Mouse (Mus musculus) hindbrain, embryonic 12.5 days (tissue): Measurements from ENCODE around the gene Ptpn14. TPM values are rescaled to one million over a fixed set of nuclear protein-coding genes. Genes with fewer than 3 reads are reported as not detected.

ENCODE experiments used
- ATAC-seq: fragments of 200-750 bp; cut with Nextera tagmentation; 2 replicates; pipeline ENCODE4 v1.8.0; 2017; ENCODE audit warnings: moderate TSS enrichment; ENCODE audit not compliant: low FRiP score
- H3K27ac ChIP-seq: fragments of 300-500 bp; sonication (generic); 2 replicates; pipeline ENCODE4 v1.5.1; 2016; ENCODE audit warnings: mild to moderate bottlenecking
- H3K27me3 ChIP-seq: fragments of 300-500 bp; sonication (generic); 2 replicates; pipeline ENCODE4 v1.6.1; 2016; ENCODE audit warnings: mild to moderate bottlenecking
- H3K36me3 ChIP-seq: fragments of 300-500 bp; sonication (generic); 2 replicates; pipeline ENCODE4 v1.6.1; 2016; ENCODE audit warnings: mild to moderate bottlenecking
- H3K4me1 ChIP-seq: fragments of 300-500 bp; sonication (generic); 2 replicates; pipeline ENCODE4 v1.6.1; 2016
- H3K4me2 ChIP-seq: fragments of 300-500 bp; sonication (generic); replicated peaks from 2 replicates; pipeline ENCODE4 v1.6.1; 2016; ENCODE audit warnings: mild to moderate bottlenecking
- H3K4me3 ChIP-seq: fragments of 300-500 bp; sonication (generic); 2 replicates; pipeline ENCODE4 v1.5.1; 2016; ENCODE audit warnings: mild to moderate bottlenecking
- H3K9ac ChIP-seq: fragments of 300-500 bp; sonication (generic); 2 replicates; pipeline ENCODE4 v1.6.1; 2016; ENCODE audit warnings: mild to moderate bottlenecking, moderate library complexity
- H3K9me3 ChIP-seq: fragments of 300-500 bp; sonication (generic); replicated peaks from 2 replicates; pipeline ENCODE4 v1.6.1; 2016; ENCODE audit warnings: mild to moderate bottlenecking
- WGBS: fragments of 180-500 bp; shearing (Covaris S2); methylation state at CpG from one replicate; pipeline ENCODE4 v1.1.7; 2016; 5-methylcytosine and 5-hydroxymethylcytosine counted together
- polyA plus RNA-seq: library from polyadenylated mRNA; unstranded; fragments of >200 nt; fragmentation: Nextera tagmentation; extraction: Ambion mirVana; gene quantifications from 2 replicates; pipeline ENCODE4 v1.2.1, GENCODE M21; 2016

Gene Ptpn14
- polyA plus RNA-seq, 1 experiment from 2014 or later, result 7.6 TPM

DNA sequence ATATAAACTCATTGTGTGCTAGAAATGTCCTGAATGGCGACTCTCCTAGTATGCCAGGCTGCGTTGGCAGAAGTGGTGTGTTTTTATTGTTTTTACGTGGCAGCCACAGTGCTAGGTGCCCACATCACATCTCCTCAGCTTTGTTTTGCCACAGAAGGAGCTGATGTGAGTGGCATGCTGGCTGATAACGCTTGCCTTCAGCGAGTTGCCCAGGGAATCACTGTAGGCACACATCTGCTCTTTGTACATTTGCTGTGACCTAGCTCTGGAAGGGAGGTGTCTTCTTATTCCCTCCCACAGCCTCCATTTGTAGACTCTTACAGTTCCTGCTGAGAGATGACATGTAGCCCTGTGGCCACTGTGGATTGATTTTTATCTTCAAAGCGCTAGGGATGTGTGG lies 24.2 kb downstream of the Ptpn14 start:
- Histone ChIP-seq H3K4me2 (no peak overlapping the region), H3K4me1 (peaks cover 16% of the 10 kb centered on the region), H3K27ac (no peak overlapping the region), H3K36me3 (no peaks in the 10 kb centered on the region), H3K4me3 (no peak overlapping the region), H3K9ac (no peak overlapping the region), H3K9me3 (no peaks in the 10 kb centered on the region), H3K27me3 (no peaks in the 10 kb centered on the region)
- ATAC-seq, result no peak
- WGBS, result 75% methylated on average over 6 of the region's 6 CpGs

GRCm38 (mm10) chr1:189755072-189755471 lies 27.0 kb downstream of the Ptpn14 start:
- Histone ChIP-seq H3K9ac (no peak overlapping the region), H3K36me3 (no peaks in the 10 kb centered on the region), H3K27me3 (no peaks in the 10 kb centered on the region), H3K4me3 (no peak overlapping the region), H3K4me1 (peaks cover 21% of the 10 kb centered on the region), H3K27ac (no peak overlapping the region), H3K9me3 (no peaks in the 10 kb centered on the region), H3K4me2 (no peak overlapping the region)
- 36% methylated on average over 8 of the region's 8 CpGs for WGBS
- ATAC-seq, result no peak

GRCm38 (mm10) chr1:189756306-189757053 lies 28.4 kb downstream of the Ptpn14 start:
- Histone ChIP-seq H3K36me3 (no peaks in the 10 kb centered on the region), H3K9me3 (no peaks in the 10 kb centered on the region), H3K27ac (0 out of 2 replicates have a peak overlapping the region, but pooled peaks have one; percentile 7), H3K4me2 (no peak overlapping the region), H3K27me3 (no peaks in the 10 kb centered on the region), H3K9ac (no peak overlapping the region), H3K4me3 (no peak overlapping the region), H3K4me1 (peaks cover 22% of the 10 kb centered on the region)
- ATAC-seq, result no peak
- WGBS, result 42% methylated on average over 19 of the region's 19 CpGs

DNA sequence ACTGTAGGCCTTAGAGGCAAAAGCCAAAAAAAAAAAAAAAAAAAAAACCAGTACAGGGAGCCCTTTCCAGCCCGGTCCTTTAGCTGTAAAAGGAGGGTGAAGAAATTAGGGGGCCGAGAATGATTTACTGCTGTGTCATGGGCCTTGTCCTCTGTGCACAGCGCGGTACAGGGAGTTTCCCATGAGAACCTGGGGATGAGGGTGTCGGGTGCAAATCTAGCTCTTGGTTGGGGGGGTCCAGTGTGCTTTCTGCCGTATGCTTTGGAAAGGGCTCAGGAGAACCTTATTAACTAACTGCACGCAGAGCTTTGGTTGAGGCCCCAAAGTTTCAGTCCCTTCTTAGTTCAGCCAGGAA lies 29.0 kb downstream of the Ptpn14 start:
- no peaks in the 10 kb centered on the region for H3K27me3 ChIP-seq
- 62% methylated on average over 7 of the region's 7 CpGs for WGBS
- H3K27ac ChIP-seq, result no peak overlapping the region
- H3K9me3 ChIP-seq, result no peaks in the 10 kb centered on the region
- no peak overlapping the region for H3K9ac ChIP-seq
- H3K4me1 ChIP-seq, result peaks cover 24% of the 10 kb centered on the region
- no peak for ATAC-seq
- H3K4me2 ChIP-seq, result no peak overlapping the region
- H3K4me3 ChIP-seq, result no peak overlapping the region
- H3K36me3 ChIP-seq, result no peaks in the 10 kb centered on the region

- ATAC-seq, result no peak
- no peaks in the 10 kb centered on the region for H3K36me3 ChIP-seq
- no peak overlapping the region for H3K4me2 ChIP-seq
- H3K4me1 ChIP-seq, result peaks cover 23% of the 10 kb centered on the region
- no peak overlapping the region for H3K4me3 ChIP-seq
- H3K9ac ChIP-seq, result no peak overlapping the region
- no peaks in the 10 kb centered on the region for H3K27me3 ChIP-seq
- no peaks in the 10 kb centered on the region for H3K9me3 ChIP-seq
- WGBS, result 14% methylated on average over 6 of the region's 6 CpGs
- H3K27ac ChIP-seq, result no peak overlapping the region
Measured at GRCm38 (mm10) chr1:189761581-189762021, 33.5 kb downstream of the Ptpn14 start.

DNA sequence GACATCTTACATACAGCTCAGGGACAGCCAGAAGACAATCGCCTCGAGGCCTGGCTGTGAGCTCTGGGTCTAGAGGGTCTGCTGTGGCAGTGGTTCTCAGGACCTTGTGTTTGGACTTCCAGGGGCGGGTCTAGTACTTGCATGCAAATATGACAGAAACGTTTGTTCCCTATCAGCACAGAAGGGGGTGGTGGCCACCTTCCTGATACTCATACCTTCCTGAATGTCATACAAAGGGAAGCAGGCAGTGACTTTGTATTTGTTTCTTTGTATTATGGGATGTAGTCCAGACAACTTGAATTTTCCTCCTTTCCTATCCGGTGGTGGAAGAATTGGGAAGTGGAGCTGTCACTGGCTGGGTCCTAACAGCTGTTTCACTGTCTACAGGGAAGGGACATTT lies 36.2 kb downstream of the Ptpn14 start:
- no peak overlapping the region for H3K4me3 ChIP-seq
- no peak for ATAC-seq
- WGBS, result 79% methylated on average over 5 of the region's 5 CpGs
- no peaks in the 10 kb centered on the region for H3K9me3 ChIP-seq
- H3K27ac ChIP-seq, result no peak overlapping the region
- peaks cover 21% of the 10 kb centered on the region; the same call in 1 of the 2 replicates for H3K4me1 ChIP-seq
- no peaks in the 10 kb centered on the region for H3K27me3 ChIP-seq
- no peak overlapping the region for H3K4me2 ChIP-seq
- H3K36me3 ChIP-seq, result no peaks in the 10 kb centered on the region
- no peak overlapping the region for H3K9ac ChIP-seq

DNA sequence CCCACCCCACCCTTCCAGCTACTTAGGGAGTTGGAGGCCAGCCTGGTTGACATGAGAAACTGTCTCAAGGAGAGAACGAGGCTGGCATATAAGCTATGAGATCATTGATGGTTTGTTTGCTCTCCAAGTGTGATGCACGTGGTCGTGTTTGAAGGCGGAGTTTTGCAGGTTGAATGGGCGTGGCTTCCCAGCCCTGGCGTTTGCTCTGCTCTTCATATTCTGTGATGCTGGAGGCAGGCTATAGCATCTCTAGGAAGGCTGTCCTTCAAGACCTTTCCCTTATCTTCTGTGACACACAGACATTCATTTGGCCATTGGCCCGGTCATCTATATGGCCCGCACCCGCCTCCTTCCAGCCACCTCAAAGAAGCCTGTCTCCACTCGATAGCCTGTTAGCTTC lies 39.1 kb downstream of the Ptpn14 start:
- no peaks in the 10 kb centered on the region for H3K27me3 ChIP-seq
- H3K36me3 ChIP-seq, result no peaks in the 10 kb centered on the region
- no peak for ATAC-seq
- H3K4me2 ChIP-seq, result no peak overlapping the region
- H3K9me3 ChIP-seq, result no peaks in the 10 kb centered on the region
- H3K9ac ChIP-seq, result no peak overlapping the region
- WGBS, result 73% methylated on average over 10 of the region's 10 CpGs
- peaks cover 18% of the 10 kb centered on the region; the same call in 1 of the 2 replicates for H3K4me1 ChIP-seq
- H3K4me3 ChIP-seq, result no peak overlapping the region
- H3K27ac ChIP-seq, result no peak overlapping the region

DNA sequence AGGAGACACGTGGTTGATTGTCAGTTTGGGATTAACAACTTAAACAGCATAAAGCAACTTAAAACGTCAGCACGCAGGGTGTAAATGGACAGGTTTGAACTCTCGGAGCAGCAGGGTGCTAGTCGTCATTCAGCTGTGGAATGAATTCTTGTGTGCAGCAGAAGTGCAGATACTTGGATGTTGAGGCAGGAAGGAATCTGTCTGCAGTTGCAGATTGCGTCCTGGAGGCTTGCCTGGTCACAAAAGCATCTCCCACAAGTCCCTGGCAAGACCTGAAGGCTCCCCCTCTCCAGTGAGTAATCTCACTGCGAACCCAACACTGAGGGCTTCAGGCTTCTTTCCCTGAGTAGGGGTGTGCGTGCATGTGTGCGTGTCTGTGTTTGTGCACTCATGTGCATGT lies 39.8 kb downstream of the Ptpn14 start:
- H3K27me3 ChIP-seq, result no peaks in the 10 kb centered on the region
- ATAC-seq, result no peak
- H3K4me1 ChIP-seq, result peaks cover 18% of the 10 kb centered on the region; the same call in 1 of the 2 replicates
- no peak overlapping the region for H3K4me3 ChIP-seq
- no peaks in the 10 kb centered on the region for H3K9me3 ChIP-seq
- H3K9ac ChIP-seq, result no peak overlapping the region
- no peak overlapping the region for H3K27ac ChIP-seq
- H3K4me2 ChIP-seq, result no peak overlapping the region
- no peaks in the 10 kb centered on the region for H3K36me3 ChIP-seq
- WGBS, result 66% methylated on average over 9 of the region's 9 CpGs

DNA sequence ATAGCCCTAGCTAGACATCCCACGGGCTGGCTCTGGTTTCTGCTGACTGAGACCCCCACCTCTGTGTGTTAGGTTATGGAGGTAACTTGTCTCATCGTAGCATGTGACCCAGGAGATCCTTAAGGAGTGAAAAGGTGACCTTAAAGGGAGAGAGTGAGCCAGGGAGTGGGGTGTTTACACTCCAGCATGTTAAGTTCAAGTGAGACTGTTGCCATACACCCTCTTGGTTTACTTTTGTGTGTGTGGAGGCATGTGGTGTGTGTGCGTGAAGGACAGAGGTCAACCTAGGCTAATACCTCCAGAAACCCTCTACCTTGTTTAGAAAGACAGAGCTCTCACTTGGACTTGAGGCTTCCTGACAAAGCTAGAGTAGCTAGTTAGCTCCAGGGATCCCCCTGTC lies 42.4 kb downstream of the Ptpn14 start:
- Histone ChIP-seq H3K36me3 (no peaks in the 10 kb centered on the region), H3K27ac (no peak overlapping the region), H3K4me2 (no peak overlapping the region), H3K4me3 (no peak overlapping the region), H3K4me1 (peaks cover 9% of the 10 kb centered on the region; the same call in 1 of the 2 replicates), H3K27me3 (no peaks in the 10 kb centered on the region), H3K9ac (no peak overlapping the region), H3K9me3 (no peaks in the 10 kb centered on the region)
- WGBS, result 87% methylated on average over 3 of the region's 3 CpGs
- ATAC-seq, result no peak

DNA sequence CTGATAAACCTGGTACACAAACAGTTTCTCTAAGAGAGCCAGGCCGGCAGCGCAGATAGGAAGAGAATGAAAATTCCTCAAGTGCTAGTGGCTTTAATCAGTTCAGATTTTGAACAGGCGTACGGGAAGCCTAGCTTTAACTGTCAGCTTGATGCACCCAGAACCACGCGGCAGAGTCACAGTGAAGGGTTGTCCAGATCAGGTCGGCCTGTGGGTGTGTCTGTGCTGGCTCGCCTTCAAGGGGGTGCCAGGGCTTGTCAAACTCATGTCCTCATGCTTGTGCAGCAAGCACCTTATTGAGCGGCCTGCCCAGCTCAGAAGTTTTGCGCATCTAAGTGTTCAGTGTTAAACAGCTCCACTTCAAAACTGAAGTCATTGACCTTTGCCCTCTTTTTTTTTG lies 44.6 kb downstream of the Ptpn14 start:
- Histone ChIP-seq H3K4me2 (no peak overlapping the region), H3K9ac (no peak overlapping the region), H3K9me3 (no peaks in the 10 kb centered on the region), H3K4me3 (no peak overlapping the region), H3K36me3 (no peaks in the 10 kb centered on the region), H3K4me1 (peaks cover 11% of the 10 kb centered on the region; the same call in 1 of the 2 replicates), H3K27me3 (no peaks in the 10 kb centered on the region), H3K27ac (no peak overlapping the region)
- WGBS, result 86% methylated on average over 10 of the region's 10 CpGs
- ATAC-seq, result no peak

DNA sequence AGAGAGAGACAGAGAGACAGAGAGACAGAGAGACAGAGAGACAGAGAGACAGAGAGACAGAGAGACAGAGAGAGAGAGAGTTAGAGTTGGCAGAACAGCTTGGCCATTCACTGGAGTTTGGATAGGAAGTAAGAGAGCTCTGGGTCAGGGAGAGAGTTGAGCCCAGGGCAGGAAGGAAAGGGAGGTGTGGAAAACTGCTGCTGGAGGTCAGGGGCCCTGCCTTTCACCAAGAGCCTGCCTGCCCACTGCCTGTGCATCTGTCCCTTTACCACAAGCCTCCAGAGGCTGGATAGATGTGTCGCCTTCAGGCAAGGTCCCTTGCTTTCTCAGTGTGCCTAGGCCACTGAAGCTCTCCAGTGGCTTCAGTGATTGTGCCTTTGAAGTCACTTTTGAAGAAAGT lies 46.7 kb downstream of the Ptpn14 start:
- Histone ChIP-seq H3K27ac (no peak overlapping the region), H3K27me3 (no peaks in the 10 kb centered on the region), H3K4me3 (no peak overlapping the region), H3K9me3 (no peaks in the 10 kb centered on the region), H3K36me3 (no peaks in the 10 kb centered on the region), H3K4me1 (peaks cover 20% of the 10 kb centered on the region), H3K9ac (no peak overlapping the region), H3K4me2 (no peak overlapping the region)
- 67% methylated on average over 1 of the region's 1 CpGs for WGBS
- no peak for ATAC-seq

DNA sequence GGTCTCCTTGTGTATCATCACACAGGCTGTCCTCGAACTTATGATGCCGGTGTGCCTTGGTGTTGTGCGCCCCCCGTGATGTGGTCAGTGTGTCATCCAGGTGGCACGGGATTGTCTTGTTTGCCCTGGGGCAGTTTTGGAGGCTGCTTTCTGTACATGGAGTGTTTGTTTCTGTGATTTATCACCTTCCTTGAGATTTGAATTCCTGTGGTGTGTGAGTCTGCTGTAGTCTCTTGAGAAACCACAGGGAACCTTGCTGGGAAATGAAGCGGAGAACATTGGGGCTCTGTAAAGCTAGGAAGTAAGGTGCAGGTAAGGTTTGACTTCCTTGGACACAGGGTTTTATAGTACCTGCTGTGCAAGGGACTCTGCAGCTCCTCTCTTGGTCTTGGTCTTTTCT lies 49.1 kb downstream of the Ptpn14 start:
- no peak overlapping the region for H3K27ac ChIP-seq
- no peak overlapping the region for H3K9ac ChIP-seq
- no peak for ATAC-seq
- H3K4me1 ChIP-seq, result peaks cover 20% of the 10 kb centered on the region
- no peaks in the 10 kb centered on the region for H3K9me3 ChIP-seq
- H3K27me3 ChIP-seq, result no peaks in the 10 kb centered on the region
- WGBS, result 88% methylated on average over 6 of the region's 6 CpGs
- H3K4me2 ChIP-seq, result no peak overlapping the region
- no peaks in the 10 kb centered on the region for H3K36me3 ChIP-seq
- no peak overlapping the region for H3K4me3 ChIP-seq

DNA sequence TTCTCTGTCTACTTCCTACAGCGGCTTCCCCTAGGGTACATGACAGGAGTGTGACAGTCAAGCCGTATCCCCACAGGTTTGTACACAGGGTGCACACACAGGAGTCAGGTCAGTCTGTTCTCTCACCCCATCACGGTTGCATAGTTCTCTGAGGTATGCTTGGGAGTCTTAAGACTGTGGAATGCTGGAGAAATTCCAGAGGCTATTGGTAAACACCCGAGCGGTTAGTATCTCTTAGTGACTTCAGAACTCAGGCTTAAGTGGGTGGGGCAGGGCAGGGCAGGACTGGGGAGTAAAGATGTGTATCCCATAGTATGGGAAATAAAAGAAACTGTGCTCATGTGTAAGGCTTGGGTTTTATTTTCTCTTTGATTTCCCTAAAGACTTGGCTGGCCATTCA lies 50.3 kb downstream of the Ptpn14 start:
- H3K9me3 ChIP-seq, result no peaks in the 10 kb centered on the region

More for the DNA sequence above, 50.3 kb downstream of the Ptpn14 start:
- H3K4me1 ChIP-seq, result peaks cover 20% of the 10 kb centered on the region
- ATAC-seq, result no peak
- H3K36me3 ChIP-seq, result no peaks in the 10 kb centered on the region
- WGBS, result 55% methylated on average over 5 of the region's 5 CpGs
- no peak overlapping the region for H3K4me3 ChIP-seq
- H3K27me3 ChIP-seq, result no peaks in the 10 kb centered on the region
- H3K27ac ChIP-seq, result no peak overlapping the region
- no peak overlapping the region for H3K4me2 ChIP-seq
- no peak overlapping the region for H3K9ac ChIP-seq
